Mouse (Mus musculus) liver, embryonic 13.5 days (tissue): ENCODE results near the gene Prcd. TPM values are rescaled to one million over a fixed set of nuclear protein-coding genes. Genes with fewer than 3 reads are reported as not detected.

Experiments used
- ATAC-seq: fragments of 200-750 bp; cut with Nextera tagmentation; 2 replicates; pipeline ENCODE4 v1.8.0; 2017; ENCODE audit warnings: low read depth, mild to moderate bottlenecking, moderate number of reproducible peaks, moderate library complexity
- DNase-seq: peaks from one replicate; pipeline ENCODE4 v3.0.0; 2022
- H3K27ac ChIP-seq: fragments of 300-500 bp; sonication (generic); 2 replicates; pipeline ENCODE4 v1.5.1; 2015; ENCODE audit warnings: moderate library complexity, mild to moderate bottlenecking, inconsistent platforms
- H3K27me3 ChIP-seq: fragments of 300-500 bp; sonication (generic); 2 replicates; pipeline ENCODE4 v1.6.1; 2015; ENCODE audit warnings: mild to moderate bottlenecking, inconsistent platforms
- H3K36me3 ChIP-seq: fragments of 300-500 bp; sonication (generic); 2 replicates; pipeline ENCODE4 v1.6.1; 2015; ENCODE audit warnings: mild to moderate bottlenecking, inconsistent platforms
- H3K4me1 ChIP-seq: fragments of 300-500 bp; sonication (generic); replicated peaks from 2 replicates; pipeline ENCODE4 v1.6.1; 2015; ENCODE audit warnings: inconsistent platforms
- H3K4me2 ChIP-seq: fragments of 300-500 bp; sonication (generic); 2 replicates; pipeline ENCODE4 v1.6.1; 2015; ENCODE audit warnings: inconsistent platforms, mild to moderate bottlenecking, moderate library complexity
- H3K4me3 ChIP-seq: fragments of 300-500 bp; sonication (generic); replicated peaks from 2 replicates; pipeline ENCODE4 v1.5.1; 2015; ENCODE audit warnings: mild to moderate bottlenecking, inconsistent platforms
- H3K9ac ChIP-seq: fragments of 300-500 bp; sonication (generic); 2 replicates; pipeline ENCODE4 v1.6.1; 2015; ENCODE audit warnings: mild to moderate bottlenecking, inconsistent platforms
- H3K9me3 ChIP-seq: fragments of 300-500 bp; sonication (generic); replicated peaks from 2 replicates; pipeline ENCODE4 v1.6.1; 2016; ENCODE audit warnings: inconsistent platforms
- WGBS: fragments of 180-500 bp; shearing (Covaris S2); methylation state at CpG from one replicate; pipeline ENCODE4 v1.1.7; 2015; ENCODE audit not compliant: insufficient replicate concordance; 5-methylcytosine and 5-hydroxymethylcytosine counted together
- polyA plus RNA-seq: library from polyadenylated mRNA; unstranded; fragments of >200 nt; fragmentation: Nextera tagmentation; extraction: Ambion mirVana; gene quantifications from 2 replicates; pipeline ENCODE4 v1.2.1, GENCODE M21; 2015

Gene Prcd
- polyA plus RNA-seq, 1 experiment from 2014 or later = 0.33 TPM

DNA sequence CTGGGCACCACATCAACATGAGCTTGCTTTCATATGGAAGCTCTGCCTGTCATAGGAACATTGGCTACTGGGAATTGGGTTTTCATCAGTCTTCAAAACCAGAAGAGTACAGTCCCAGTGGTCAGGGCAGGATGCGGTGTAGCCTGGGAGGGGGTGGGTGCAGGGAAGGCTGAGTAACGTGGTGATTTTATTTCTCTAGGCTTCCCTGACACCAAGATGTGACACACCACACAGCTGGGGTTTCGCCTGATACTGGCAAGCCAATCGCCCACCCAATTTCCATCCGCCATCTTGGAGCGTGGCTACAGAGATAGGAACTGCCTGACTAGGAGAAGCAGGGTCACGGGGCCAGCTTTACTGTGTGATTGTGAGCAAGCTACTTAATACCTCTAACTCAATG, 34.7 kb upstream of the Prcd start:
- Histone ChIP-seq H3K4me2 (peak overlapping the region; percentile 94), H3K4me1 (peaks cover 100% of the 10 kb centered on the region), H3K36me3 (no peaks in the 10 kb centered on the region), H3K9me3 (no peaks in the 10 kb centered on the region), H3K27ac (peak overlapping the region; percentile 97), H3K9ac (peak overlapping the region; percentile 93), H3K4me3 (no peak overlapping the region), H3K27me3 (no peaks in the 10 kb centered on the region)
- ATAC-seq = no peak
- 65% methylated on average over 7 of the region's 7 CpGs for WGBS
- DNase-seq = no peak

DNA sequence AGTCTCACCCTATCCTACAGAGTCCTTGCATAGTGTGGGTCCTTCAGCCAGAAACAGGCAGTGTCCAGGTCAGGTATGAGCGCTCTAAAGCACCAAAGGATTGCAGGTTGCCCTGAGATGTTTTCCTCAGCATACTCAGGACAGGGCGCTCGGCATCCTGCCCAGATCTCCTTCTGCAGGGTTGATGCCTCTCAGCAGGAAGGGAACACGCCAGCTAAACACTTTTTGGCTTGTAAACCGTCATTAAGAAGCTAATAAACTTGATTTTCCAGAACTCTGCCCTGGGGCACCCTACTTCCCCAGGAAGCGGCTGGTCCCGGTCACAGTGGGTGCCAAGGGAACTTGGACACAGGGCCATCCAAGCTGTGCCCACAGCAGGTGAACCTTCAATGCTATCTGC, 34.2 kb upstream of the Prcd start:
- DNase-seq (no peak), ATAC-seq (no peak)
- peaks cover 98% of the 10 kb centered on the region for H3K4me1 ChIP-seq
- 88% methylated on average over 7 of the region's 7 CpGs for WGBS
- no peaks in the 10 kb centered on the region for H3K9me3 ChIP-seq
- H3K36me3 ChIP-seq = no peaks in the 10 kb centered on the region
- H3K27me3 ChIP-seq = no peaks in the 10 kb centered on the region
- H3K4me2 ChIP-seq = peak overlapping the region; percentile 94
- H3K27ac ChIP-seq = peak overlapping the region; percentile 97
- peak overlapping the region; percentile 86; the same call in 1 of the 2 replicates for H3K4me3 ChIP-seq
- peak overlapping the region; percentile 93 for H3K9ac ChIP-seq

DNA sequence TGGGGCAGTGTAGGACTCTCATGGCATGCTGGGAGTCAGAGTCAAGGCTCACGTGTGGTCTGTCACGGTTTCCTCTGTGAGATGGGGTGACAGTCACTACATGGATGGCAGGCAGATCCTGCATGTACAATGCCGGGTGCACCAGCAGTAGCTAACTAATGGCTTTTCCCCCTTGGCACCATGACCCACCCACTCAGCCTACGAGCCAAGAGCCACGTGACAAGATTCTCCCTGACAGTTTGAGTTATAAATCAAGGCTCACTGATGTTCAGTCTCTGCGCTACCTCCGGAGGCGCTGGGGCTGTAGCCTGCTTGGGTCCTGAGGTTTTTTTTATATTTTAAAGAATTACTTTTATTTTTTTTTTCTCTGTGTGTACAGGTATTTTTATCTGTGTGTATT, 33.8 kb upstream of the Prcd start:
- Histone ChIP-seq H3K9ac (peak overlapping the region; percentile 93), H3K4me3 (peak overlapping the region; percentile 86), H3K9me3 (no peaks in the 10 kb centered on the region), H3K36me3 (no peaks in the 10 kb centered on the region), H3K4me1 (peaks cover 98% of the 10 kb centered on the region), H3K27ac (peak overlapping the region; percentile 97), H3K27me3 (no peaks in the 10 kb centered on the region), H3K4me2 (peak overlapping the region; percentile 94)
- no peak for ATAC-seq
- DNase-seq = no peak
- WGBS = 60% methylated on average over 8 of the region's 8 CpGs

DNA sequence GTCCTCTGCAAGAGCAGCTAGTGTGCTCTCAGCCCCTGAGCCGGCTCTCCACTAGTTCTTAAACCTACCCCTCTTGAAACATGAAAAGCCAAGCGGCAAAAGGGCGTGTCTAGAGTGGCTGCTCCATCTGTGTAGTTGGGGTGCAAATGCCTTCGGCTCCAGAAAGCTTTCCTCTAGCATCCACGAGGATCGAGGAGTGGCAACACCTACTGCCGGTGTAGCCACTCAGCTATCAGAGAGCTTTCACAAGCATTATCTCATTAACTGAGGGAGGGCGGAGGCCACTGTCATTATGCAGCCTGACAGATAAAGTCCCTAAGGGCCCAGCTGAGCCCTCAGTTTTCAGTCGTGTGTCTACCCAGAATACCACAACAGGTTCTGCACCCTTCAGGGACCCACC, 33.3 kb upstream of the Prcd start:
- ATAC-seq = peak; percentile 74
- peak overlapping the region; percentile 97 for H3K27ac ChIP-seq
- H3K9ac ChIP-seq = peak overlapping the region; percentile 93

DNA sequence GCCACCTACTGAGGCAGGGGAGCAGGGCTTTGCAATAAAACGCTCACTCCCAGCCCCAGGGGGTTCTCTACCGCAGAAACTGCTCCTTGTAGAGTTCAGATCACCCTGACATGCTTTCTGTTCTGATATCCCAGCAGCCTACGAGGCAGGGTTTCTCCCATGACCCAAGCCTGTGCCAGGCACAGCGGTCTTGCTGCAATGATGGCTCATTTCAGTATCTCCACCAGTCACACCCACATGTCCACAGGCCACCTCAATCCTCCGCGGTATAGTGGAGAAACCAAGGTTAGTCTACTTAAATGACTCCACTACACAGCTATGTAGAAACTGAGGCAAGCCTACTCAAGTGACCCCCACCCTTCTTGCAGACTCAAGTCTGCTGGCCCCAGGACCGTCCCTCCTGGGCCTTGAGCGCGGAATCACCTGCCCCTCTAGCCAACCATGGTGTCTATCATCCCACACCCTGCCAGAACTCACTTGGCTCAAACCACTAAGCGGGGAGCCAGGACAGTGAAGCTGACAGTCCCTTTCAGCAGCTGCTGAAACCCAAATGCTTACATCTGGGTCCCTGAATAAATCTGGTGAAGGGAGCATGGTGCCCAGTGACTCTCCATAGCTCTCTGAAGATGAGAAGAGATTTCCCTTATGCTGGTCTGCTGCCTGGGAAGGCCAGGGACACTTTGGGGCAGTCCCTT, 32.6 kb upstream of the Prcd start:
- WGBS = 51% methylated on average over 10 of the region's 10 CpGs
- peak; percentile 52 for ATAC-seq
- Histone ChIP-seq H3K27ac (peak overlapping the region; percentile 97), H3K4me2 (peak overlapping the region; percentile 94), H3K9me3 (no peaks in the 10 kb centered on the region), H3K9ac (peak overlapping the region; percentile 93), H3K4me1 (peaks cover 98% of the 10 kb centered on the region), H3K4me3 (peak overlapping the region; percentile 86), H3K36me3 (no peaks in the 10 kb centered on the region), H3K27me3 (no peaks in the 10 kb centered on the region)
- DNase-seq = no peak

More for the DNA sequence above, 33.3 kb upstream of the Prcd start:
- DNase-seq = peak; percentile 77
- H3K36me3 ChIP-seq = no peaks in the 10 kb centered on the region
- peaks cover 98% of the 10 kb centered on the region for H3K4me1 ChIP-seq
- peak overlapping the region; percentile 94 for H3K4me2 ChIP-seq
- WGBS = 13% methylated on average over 9 of the region's 9 CpGs
- H3K27me3 ChIP-seq = no peaks in the 10 kb centered on the region
- peak overlapping the region; percentile 86 for H3K4me3 ChIP-seq
- no peaks in the 10 kb centered on the region for H3K9me3 ChIP-seq

DNA sequence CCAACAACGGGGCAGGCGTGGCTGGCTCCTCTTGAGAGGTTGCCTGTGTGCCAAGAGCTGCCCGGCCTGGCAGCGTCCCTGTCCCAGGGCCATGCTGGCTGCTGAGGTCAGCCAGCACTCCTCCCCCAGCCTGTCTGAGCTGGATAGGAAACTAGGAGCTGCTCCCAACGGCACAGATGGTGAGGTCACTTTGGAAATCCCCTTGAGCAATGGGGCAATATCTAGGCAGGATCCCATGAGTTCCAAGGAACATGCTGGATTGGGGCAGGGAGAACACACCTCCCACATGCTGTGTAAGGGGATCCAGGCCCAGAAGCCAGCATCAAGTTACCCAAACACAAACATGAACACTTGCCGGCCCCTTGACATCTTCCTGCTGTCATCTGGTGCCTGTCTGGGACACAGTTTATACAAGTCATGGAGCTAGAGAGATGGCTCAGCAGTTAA, 32.1 kb upstream of the Prcd start:
- no peaks in the 10 kb centered on the region for H3K27me3 ChIP-seq
- H3K36me3 ChIP-seq = no peaks in the 10 kb centered on the region
- H3K27ac ChIP-seq = peak overlapping the region; percentile 97
- H3K4me2 ChIP-seq = peak overlapping the region; percentile 94
- no peak for DNase-seq
- WGBS = 55% methylated on average over 6 of the region's 6 CpGs
- H3K4me1 ChIP-seq = peaks cover 96% of the 10 kb centered on the region
- H3K9ac ChIP-seq = peak overlapping the region; percentile 93
- no peak for ATAC-seq
- peak overlapping the region; percentile 86; the same call in 1 of the 2 replicates for H3K4me3 ChIP-seq
- no peaks in the 10 kb centered on the region for H3K9me3 ChIP-seq

DNA sequence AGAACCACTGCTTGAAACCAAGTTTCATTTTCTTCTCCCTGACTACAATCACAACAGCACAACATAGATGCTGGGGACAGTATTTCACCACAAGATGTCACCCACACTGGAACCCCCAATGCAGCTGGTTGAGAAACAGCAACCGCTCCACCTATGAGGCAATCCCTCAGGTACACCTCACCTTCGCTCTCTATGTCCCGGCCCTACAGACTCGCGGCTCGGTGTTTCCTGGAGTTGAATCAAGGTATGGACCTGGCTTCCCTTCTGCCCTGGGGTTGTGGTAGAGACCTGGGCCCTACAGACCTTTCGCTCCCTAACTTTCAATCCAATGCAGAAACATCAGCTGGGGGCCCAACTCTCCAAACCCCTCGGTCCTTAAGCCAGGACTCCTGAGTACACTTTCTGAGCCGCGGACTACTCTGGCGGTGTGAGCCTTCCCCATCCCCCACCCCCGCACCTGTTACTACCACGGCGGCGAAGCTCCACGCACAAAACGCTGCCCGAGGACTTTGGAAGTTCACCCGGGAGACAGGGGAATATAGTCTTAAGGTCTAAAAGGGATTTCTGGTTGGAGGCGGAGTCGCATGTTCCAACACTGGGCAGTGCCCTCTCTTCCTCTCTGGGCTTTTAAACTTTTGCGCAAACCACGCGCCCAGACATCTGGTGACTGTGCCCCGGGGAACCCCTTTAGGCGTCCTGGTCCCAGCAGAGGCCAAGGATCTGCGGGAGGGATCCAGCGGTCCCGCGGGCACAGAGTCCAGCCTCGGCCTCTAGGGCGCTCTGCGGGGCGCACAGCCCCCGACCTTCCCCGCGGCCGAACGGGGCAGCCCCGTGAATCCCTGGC, 29.8 kb upstream of the Prcd start:
- peaks cover 93% of the 10 kb centered on the region for H3K4me1 ChIP-seq
- ATAC-seq = no peak; the same call in none of the 2 replicates

DNA sequence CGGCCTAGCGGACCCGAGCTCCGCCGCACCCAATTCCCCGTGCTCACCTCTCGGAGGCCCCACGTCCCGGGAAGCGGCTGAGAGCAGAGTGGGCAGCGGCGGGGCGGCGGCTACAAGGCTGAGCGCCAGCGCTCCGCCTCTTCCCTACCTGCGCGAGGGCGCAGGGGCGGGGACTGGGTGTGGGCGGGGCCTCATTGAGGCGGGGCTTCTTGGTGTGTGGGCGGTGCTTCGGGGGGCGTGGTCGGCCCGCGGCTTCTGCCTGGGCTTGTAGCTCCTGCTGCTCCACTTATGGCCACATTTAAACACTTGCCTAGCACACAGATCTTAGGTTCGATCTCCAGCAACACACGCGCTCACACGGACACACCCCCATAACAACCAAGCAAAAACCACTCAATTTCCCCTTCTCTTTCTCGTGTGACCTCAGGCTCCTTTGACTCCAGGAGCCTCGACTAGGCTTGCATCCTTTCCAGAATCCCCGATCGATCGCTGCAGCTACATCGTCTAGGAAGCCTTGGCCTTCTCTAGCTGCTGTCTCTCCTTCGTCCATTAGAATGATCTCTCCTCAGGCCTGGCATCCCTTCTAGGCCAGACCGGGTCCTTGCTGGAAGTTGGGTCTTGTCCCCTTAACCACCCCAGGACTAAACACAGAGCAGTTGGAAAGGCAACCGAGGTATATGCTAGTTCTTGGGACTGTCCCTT, 29.1 kb upstream of the Prcd start:
- 10% methylated on average over 42 of the region's 42 CpGs for WGBS
- Histone ChIP-seq H3K27ac (peak overlapping the region; percentile 97), H3K4me1 (peaks cover 87% of the 10 kb centered on the region), H3K36me3 (no peaks in the 10 kb centered on the region), H3K9me3 (no peaks in the 10 kb centered on the region), H3K9ac (peak overlapping the region; percentile 93), H3K4me3 (peak overlapping the region; percentile 86), H3K27me3 (no peaks in the 10 kb centered on the region), H3K4me2 (peak overlapping the region; percentile 94)
- peak; percentile 92 for DNase-seq
- peak; percentile 71 for ATAC-seq

More for the DNA sequence above, 29.8 kb upstream of the Prcd start:
- WGBS = 4% methylated on average over 40 of the region's 40 CpGs
- Histone ChIP-seq H3K27me3 (no peaks in the 10 kb centered on the region), H3K36me3 (no peaks in the 10 kb centered on the region), H3K27ac (peak overlapping the region; percentile 97), H3K4me2 (peak overlapping the region; percentile 94), H3K4me3 (peak overlapping the region; percentile 86), H3K9ac (peak overlapping the region; percentile 93), H3K9me3 (no peaks in the 10 kb centered on the region)
- DNase-seq = no peak

DNA sequence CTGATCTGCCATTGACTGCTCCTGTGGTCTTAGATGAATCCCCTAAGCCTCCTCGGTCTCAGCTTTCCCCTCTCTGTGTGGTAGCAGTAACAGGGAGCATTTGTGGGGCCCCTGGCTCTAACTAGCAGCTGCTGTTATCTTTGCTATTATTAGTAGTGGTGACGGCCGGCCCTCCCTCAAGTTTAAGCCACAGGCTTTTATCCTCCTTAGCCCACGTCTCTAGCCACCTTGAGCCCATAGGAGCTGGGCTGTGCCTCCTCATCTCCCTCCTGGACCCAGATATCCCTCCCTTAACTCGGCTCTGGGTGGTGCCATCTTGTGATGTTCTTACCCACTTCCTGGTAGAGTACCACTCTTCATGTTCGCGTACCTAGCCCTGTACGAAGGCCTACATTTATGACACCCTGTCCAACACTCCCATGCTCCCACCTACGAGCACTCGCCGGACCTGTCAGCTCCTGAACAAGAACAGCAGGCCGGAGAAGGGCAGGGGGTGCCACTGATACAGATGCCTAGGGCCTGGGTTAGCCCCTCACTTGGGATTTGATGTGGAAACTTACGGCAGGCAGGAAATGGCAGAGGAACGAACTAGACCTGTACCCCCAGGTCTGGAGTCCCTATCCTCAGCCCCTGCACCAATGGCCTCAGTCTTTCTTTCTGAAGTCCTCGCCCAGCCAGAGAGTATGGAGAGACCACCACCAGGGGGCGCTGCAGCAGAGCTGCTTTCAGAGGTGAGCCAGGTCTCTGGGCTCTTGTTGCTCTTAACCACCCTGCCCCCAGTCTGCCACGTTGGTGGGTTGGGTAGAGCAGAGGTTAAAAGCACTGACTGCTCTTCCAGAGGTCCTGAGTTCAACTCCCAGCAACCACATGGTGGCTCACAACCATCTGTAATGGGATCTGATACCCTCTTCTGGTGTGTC, 28.0 kb upstream of the Prcd start:
- WGBS = 37% methylated on average over 17 of the region's 17 CpGs
- H3K4me2 ChIP-seq = peak overlapping the region; percentile 94
- no peaks in the 10 kb centered on the region for H3K9me3 ChIP-seq
- no peak overlapping the region for H3K4me3 ChIP-seq
- H3K9ac ChIP-seq = peak overlapping the region; percentile 44; the same call in 1 of the 2 replicates
- no peaks in the 10 kb centered on the region for H3K36me3 ChIP-seq
- H3K4me1 ChIP-seq = peaks cover 77% of the 10 kb centered on the region
- no peaks in the 10 kb centered on the region for H3K27me3 ChIP-seq
- ATAC-seq (peak; percentile 25), DNase-seq (peak; percentile 66)
- peak overlapping the region; percentile 87 for H3K27ac ChIP-seq

DNA sequence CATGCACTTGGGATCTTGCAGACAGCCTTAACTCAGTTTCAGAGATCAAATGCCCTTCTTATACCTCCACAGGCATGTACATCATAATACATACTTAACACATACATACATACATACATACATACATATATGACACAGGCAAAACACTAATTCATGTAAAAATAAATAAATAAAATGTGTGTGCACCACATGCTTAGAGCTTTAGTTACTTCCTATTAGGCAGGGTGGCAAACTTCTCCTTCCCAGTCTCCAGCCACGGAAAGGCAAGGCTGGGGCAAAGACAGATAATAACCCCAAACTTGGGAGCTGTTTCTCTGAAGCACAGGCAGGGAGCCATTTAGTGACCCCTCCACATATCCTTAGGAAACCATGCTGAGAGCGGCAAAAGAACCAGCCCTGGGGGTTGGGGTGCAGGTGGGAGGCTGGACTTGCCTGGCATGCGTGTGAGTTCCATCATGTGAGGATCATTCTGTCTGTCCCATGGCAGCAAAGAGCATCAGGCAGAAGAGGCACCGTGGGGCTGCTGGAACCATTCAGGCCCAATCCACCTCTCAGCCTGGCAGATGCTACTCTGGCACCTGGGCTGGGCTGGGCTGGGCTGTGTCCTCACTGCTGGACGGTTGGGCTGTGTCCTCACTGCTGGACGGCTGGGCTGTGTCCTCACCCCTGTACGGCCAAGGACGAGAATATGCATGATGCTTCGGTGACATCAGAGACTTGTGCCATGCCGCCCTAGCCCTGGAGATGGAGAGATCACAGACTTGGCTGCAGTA, 26.8 kb upstream of the Prcd start, which contains the start of gene Rhbdf2:
Gene Rhbdf2, minus strand, starts transcription at position 721 of the 773 bp plus-strand sequence.
- no peaks in the 10 kb centered on the region for H3K36me3 ChIP-seq
- H3K4me2 ChIP-seq = no peak within 1 kb of the TSS
- peaks cover 65% of the 10 kb centered on the region for H3K4me1 ChIP-seq
- H3K9ac ChIP-seq = no peak within 1 kb of the TSS
- WGBS = 72% methylated on average over 10 of the region's 10 CpGs
- H3K27me3 ChIP-seq = no peaks in the 10 kb centered on the region
- peak within 1 kb of the TSS; percentile 87 for H3K27ac ChIP-seq
- ATAC-seq = no peak
- no peak within 1 kb of the TSS for H3K4me3 ChIP-seq
- no peaks in the 10 kb centered on the region for H3K9me3 ChIP-seq
- no peak for DNase-seq
